Mouse (Mus musculus) cerebellum, adult 18-20 months (tissue): ENCODE results near the gene Mbnl2.

ENCODE experiments used
- DNase-seq, 2 experiments: peaks; one replicate each; pipeline ENCODE4 v3.0.0; 2021

Gene Mbnl2

DNA sequence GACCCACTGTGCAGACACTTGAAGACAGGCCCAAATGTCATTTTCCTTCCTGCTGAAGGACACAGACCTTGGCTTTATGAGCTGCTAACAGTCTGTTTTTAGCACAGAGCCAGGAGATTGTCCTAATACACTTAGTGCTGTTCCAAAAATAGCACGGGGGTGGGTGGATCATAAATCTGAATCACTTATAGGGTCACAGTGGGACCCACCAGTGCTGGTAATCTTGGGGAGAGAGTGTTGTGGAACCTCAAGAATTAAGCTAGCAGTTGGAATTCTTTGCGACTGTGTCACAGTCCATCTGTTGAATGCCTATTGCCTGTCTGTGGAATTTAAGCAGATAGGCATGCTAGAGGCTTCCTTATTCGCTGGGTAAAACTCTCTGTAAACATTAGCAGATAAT, 24.2 kb downstream of the Mbnl2 start:
- DNase-seq: no peak

DNA sequence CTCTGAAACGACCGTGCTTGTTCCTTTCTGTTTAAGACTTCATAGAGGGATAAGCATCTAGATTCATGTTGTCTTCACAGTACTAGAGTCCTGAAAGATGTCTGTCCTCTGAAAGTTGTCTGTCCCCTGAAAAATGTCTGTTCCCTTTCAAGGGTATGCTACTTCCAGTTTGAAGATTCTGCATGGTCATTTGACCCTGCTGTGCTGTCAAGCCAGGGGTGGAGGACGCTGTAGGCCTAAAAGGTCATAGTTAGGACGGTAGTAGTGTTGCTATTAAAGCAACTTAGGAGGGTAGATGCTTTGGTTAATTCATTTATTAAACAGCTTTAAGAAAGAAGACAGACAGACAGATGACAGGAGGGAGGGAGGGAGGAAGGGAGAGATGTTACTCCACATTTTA, 24.7 kb downstream of the Mbnl2 start:
- no peak for DNase-seq

DNA sequence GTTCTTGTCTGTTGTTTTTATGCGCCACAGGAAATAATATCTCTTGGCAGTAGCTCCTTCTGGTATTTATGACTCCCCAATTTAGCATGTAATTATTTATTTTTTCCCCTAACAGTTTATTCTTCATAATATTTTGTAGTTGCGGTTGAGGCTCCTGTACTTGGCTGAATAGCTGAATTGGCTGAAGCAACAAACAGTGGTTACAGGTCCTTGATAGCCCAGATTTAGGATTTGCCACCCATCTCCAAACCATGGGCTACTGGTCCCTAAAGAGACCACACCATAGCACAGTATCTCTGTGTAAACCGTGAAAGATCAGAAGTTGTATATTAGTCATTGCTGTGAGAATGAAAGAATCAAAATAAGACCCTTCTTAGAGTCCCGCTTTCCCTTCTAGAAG, 25.3 kb downstream of the Mbnl2 start:
- DNase-seq: no peak

DNA sequence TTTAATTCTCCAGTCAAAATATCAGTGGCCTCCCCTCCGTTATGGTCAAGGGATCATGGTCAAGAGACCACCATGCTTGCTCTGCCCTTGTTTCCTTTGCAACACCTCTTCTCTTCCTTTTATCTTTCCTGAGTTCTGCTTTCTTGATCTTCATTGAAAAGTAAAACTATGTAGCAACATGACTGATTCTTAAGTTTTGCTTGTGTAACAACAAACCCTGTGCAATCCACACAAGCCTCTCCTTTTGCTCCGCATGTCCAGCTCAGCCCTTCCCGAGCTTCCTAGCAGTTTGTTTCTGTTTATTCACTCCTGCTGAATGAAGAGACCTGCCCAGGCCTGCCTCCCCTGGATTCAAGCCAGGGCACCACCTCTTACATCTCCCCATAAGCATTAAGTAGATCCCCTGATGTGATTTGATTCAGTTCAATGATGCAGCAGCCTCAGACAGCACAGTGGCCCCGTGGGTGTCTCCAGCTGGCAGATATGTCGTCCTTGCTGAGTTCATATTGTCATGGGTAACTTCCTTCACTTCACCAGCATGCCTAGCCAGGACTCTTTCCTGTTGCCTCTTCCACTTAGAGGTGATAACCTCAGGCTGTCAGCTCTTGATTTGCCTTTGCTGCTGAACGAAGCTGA, 27.6 kb downstream of the Mbnl2 start:
- peak; percentile 62 for DNase-seq

DNA sequence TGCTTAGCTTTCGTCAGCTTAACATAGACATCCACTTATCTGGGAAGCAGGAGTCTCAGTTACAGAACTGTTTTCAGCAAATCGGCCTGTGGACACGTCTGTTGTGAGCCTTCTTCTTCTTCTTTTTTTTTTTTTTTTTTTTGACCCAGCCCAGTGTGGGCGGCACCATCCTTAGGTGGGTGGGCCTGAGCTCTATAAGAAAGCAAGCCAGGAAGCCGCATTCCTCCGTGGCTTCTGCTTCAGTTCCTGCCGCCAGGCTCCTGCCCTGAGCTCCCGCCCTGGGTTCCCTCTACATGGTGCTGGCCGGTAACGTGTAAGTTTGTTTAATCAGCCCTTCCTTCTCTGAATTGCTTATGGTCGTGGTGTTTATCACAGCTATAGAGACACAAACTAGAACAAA, 30.8 kb downstream of the Mbnl2 start:
- no peak for DNase-seq

DNA sequence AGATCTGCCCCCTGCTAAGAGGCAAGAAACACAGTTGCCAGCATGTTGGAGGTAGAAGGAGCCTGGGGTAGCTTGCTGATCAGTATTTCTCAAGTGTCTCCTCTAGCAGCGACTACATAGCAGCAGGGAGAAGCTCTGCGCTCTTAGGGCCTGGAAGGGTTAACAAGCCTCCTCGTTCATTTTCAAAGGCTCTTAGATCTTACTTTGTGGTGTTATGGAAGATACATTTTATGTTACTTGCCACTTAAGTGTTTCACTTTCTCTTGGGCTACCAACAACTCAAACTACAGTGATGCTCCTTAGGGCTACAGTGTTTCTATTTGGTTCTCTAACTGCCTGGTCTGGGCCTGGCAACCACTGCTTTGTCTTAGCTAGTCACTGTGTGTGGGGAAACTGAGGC, 31.9 kb downstream of the Mbnl2 start:
- no peak for DNase-seq

DNA sequence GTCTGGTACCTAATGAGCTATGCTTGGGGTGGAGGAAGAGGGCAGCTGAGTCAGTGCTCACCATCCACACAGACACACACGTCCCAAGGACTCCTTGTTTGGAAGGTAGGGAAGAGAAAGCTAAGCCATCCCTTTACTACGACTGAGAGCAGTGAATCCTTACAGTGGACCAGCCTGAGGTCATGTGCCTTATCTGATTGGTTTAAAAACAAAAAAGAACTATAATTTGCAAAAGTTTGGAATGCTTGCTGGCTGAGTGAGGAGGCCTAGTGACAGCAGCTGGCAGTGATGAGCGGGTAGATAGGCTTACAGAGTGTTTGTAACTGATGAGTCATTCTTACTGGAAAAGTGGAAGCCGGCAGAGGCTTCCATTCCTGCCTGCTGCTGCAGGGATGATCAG, 32.5 kb downstream of the Mbnl2 start:
- DNase-seq: no peak

DNA sequence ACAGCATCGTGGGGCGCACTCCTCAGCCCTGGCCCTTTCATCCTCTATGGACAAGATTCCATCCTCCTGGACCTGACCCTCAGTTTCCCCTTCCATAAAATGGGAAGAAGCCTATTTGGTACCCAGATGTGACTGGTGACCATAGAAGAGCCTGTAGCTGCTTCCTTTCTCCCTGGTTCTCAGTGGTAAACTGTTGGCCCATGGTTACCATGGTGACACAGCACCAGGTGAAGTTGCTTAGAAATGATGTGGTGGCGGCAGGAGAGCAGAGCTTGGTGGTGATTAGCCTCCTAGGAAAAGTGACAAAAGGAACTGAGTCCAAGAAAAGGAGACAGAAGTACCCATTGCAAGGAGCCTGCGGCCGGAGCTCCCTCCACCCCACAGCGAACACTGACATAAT, 34.2 kb downstream of the Mbnl2 start:
- no peak for DNase-seq

DNA sequence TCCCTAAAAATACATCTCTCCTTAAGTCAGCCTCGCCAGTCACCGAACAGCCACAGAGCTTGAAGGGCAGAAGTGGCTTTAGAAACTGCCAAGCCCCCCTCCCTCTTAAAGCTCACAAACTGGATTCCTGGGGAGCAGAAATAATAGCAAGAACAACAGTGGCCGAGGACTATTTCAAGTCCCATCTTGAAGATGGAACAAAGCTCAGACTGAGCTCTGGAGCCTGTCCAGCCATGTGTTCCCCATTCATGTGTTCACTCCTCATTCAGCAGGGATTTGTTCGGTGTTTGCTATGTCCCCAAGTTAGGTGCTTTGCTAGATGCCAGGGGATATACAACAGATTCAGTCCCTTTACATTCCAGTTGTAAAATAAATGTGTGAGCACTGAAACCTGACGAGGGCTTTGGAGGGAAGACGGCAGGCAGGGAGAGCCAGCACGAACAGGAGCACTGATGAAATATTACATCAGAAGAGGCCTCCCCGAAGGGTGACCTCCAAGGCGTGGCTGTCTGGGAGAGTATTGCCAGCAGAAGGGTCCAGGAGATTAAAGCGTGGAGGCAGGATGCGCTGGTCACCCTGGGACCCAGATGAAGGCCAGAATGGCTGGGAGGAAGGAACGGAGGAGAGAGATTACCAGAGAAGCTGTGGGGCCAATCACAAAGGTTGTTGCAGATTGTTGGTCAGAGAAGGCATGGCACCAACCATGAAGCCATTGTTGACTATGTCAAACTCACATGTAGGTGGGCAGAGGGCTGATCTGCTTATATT, 36.0 kb downstream of the Mbnl2 start:
- no peak for DNase-seq

DNA sequence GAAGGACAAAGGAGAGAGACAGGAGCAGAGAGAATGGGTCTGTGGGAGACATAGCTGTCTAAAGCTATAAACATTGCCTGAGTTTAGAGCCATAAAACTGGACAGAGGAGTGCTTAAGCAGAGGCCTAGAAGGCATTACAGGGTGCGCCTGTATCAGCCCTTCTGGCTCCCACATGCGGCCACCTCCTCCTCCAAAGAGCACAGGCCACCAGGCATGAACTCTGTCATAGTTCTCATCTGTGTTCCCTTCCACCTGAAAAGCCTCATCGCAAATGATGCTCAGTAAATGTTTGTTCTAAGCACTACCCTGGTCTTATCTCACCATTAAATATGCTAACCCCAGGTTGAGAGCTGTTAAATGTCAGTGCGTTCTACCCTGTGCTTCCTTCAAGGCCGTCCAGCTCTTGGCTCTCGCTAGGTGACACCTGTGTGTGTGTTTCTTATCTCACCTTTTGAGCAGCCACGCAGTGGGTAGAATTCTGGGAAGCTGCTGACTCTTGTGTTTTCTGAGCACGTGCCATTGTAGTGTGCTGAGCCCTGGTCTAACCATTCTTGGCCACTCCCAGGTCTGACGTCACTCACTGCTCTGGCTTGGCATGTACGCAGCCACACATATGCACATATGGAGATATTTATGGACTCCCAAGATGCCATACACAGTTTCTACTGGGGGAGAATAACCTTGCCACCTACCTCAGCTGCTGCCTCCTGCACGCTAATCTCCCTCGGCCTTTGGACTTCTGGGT, 37.4 kb downstream of the Mbnl2 start:
- peak in 1 of 2 experiments; percentile 40 for DNase-seq

DNA sequence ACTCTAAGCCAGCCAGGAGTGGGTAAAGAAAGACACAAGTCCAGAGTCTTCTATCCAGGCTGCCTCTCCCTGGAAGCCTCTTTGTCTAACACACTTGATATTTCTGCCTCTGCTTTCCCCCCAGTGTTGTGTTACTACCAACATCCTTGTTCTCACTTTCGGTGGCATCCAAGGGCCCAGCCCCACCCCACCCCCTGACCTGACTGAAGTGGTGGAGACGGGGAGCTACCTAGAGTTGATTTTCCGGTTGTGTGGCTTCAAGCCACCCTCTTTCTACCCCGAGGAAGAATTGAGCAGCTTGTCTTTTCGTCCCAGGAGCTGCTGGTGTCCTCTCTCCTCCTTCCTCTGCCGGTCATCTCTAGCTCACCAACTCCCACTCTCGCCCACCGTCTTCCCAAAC, 38.0 kb downstream of the Mbnl2 start:
- DNase-seq: no peak

DNA sequence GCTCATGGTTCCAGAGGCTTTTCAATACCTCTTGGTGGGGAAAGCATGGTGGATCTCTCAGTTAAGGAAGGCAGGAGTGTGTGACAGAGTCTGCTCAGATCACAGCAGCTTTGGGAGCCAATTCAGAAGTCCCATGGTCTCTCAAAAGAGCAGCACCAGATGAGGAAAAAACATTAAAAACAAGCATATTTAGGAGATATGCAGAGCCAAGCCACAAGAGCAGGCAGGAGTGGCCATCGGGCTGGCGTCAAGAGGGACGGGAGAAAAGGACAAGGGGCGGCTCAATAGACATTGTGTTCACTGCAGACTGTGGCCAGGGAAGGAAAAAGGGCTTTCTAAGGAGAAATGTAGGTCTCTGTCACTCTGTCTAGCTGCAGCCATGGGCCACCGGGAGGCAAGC, 40.3 kb downstream of the Mbnl2 start:
- DNase-seq: no peak

DNA sequence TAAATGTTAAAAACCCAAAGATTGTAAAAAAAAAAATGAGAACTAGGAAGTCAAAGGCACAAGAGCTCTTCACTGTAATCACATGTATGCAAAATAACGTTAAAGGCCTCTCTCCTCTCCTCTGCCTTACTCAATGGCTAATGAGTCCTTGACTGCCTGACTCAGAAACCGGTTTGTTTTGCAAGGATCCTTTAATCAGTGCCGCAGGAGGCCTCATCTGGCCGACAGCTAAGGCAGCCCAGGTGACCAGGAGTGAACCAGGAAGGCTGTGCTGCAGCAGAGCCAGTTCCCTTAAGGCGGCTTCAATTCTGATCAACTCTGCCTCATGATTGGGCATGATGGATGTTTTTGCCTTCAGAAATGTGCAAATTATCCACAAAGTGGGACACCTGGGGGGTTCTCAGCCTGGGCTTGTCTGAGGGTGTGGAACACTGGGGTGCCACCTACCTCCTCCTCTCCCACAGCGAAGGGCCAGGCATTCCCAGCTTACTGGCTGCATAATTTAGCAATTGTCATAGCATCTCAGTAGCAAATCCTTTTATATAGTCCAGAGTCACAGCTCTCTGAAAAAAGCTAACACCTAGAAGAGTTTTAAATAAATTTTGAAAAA, 43.0 kb downstream of the Mbnl2 start:
- DNase-seq: no peak

DNA sequence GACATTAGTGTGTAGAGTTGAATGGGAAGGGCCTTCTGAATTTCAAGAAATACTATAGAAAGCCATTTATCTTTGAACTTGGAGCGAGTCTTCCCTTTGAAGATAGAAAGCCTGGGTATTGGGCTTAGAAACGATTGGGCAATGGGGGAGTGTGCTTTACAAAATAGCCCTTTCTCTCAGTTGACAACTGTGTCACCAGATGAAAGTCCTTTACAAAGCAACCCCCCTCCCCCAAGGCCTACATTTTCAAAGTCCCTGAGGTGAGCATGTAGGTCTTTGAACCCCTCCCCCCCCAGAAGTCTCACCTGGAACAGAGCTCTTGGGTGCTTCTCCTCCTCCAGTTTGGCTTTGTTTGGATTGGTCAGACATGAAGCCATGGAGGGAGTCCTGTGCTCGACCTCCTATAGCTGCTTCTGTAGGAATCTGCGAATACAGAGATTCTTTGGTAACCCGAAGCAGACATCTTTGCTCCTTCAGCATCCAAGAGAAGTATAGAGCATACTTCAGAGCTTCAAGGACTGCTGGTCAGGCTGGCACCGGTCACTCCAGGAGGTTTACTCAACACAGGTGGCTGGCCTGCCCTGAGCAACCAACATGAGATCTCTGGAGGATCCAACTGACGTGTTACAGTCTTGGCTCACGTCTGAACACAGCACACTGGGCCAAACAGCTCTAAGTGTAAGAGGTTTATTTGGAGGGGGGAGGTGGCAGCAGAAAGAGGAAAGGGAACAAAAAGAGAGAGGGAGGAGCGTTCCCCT, 43.7 kb downstream of the Mbnl2 start:
- DNase-seq: peak; percentile 42 to 45

DNA sequence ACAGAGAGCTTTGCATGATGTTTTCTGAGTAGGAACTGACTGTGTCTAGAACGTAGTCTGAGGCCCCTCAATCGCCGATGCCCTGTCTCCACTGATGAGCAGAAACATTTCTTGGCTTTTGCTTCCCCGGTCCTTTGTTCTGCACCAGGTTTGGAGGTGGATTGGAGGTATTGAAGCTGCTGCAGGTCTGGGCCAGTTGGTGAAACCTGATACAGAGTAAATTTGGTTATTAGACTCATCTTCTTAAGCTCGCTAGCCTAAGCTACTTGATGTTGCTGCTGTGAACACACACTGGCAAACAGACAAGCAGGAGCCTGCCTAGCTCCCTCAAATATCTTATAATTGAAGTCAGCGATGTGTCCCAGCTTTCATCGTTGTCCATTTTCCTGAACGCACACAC, 46.6 kb downstream of the Mbnl2 start:
- peak in 1 of 2 experiments; percentile 0 for DNase-seq

DNA sequence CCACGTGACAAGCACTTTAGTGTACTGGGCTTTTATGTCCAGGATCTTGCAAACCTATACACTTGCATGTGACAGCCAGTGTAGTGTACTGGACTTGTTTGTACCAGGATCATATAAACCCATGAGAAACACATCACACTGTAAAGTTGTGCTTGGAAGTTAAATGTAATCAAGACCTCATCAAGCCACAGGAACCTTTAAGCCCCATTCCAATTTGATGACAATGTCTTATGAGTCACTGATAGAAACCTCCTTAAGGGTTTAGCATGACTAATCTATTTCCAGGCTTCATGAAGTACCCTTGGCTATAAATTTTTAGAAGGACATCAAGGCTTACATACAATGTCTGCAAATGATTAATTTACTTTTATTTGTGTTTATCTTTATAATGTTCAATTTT, 47.6 kb downstream of the Mbnl2 start:
- peak in 1 of 2 experiments; percentile 0 for DNase-seq

DNA sequence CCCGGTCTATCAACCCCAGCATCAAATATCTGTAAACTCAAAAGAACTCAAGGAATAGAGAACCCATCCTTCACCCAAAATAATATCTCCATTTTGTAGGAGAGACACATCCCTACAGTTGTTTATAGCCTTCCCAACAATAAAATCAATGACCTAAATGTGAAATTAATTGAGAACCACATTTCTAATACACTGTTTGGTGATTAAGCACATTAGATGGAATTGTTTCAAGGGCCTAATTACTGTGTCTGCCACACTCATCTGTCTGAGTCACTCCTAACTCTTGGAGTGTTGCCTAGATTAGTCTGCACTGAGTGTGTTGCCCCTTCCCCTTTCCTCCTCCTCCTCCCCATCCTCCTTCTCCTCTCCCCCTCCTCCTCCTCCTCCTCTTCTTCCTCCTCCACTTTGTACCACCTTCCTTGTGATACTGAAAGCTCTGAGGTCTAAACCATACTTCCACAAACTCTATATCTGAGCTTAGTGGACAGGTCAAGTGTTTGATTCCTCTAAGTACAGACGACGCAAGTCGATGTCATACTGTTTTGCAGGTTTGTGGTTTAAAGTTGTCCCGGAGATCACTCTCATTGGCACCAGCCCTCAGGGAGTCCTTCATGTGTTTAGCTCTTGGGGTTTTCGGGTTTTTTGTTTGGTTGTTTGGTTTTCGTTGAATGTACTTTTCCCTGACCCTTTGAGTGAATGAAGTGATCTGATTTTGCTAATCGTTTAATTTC, 48.8 kb downstream of the Mbnl2 start:
- peak in 1 of 2 experiments; percentile 1 for DNase-seq

DNA sequence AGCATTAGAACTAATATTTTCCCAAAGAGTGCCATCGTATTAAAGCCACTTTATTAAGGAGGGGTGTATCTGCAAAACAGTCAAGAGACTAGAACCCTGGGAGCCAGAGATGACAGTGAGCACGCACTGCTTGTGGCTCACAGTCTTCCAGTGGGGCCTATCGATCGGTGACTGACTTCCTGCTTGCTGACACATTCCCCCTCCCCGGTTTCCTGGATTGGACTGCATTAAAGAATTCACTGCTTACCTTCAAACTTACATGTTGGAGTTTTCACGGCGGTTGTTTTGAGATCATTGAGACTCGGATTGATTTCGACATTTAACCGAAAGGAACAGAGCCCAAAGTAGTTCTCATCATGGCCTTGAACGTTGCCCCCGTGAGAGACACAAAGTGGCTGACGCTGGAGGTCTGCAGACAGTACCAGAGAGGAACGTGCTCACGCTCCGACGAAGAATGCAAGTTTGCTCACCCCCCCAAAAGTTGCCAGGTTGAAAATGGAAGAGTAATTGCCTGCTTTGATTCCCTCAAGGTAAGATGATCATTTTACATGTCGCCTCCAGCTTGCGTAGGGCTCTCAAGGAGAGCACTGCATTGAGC, 49.5 kb downstream of the Mbnl2 start:
- peak in 1 of 2 experiments; percentile 1 for DNase-seq

DNA sequence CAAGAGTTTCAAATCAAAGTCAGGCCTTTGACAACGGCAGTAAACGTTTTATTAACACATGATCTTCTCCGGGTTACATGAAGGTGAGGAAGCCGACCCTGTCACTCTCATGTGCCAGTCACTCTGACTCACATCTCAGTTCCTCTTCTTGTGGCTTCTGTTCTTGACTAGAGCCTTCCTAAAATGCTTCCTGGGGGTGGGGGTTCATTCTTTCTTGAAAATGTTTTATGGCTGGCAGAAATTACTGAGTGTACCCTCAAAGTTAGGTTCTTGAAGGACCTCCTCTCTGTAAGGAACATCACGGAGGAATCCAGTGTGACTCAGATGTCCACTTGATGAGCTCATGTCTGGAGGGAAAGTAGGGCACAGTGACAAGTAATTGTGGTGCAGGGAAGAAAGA, 50.2 kb downstream of the Mbnl2 start:
- peak in 1 of 2 experiments; percentile 2 for DNase-seq

DNA sequence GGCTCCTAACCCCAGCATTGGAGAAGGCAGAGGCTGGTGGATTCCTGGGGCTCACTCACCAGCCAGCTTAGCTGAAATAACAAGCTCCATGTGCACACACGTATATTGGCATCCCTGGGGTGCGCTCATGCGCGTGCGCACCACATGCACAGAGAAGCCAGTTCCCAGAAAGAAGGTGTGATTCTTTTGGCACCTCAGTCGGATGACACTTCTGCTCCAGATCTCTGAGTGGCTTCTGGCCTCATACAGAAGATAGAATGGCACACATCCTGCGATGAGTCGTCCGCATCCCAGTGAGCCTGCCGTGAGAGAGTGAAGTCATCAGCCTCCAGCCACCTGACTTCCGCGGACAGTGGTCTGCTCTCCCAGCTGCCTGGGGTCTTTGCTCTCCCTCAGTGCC, 55.0 kb downstream of the Mbnl2 start:
- DNase-seq: peak; percentile 74 to 76

DNA sequence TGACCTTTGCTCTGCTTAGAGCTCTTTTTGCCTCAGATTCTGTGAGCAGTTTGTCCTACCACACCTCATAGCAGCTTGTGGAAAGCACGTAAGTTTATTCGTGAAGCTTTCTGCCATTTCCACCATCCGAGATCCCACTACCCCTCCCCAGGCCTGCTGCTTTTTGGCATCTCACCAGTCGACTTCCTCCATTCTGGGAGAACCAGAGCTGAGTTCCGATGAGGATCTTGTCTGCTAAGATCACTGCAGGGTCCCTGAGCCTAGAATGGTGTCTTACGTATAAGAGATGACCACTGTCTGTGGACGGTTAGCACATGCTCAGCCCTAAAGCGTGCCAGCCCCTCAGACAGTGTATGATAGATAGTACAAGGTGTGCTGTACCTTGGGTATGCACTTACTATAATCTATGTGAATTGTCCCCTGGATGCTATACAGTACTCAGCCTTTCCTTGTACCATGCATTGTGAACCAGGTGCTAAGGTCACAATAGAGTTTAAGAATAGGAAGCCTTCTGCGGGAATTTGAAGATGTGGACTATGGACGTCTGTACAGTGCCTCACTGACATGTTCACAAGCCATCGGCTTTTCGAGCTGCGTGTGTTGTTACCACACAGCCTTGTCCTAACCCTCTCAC, 55.5 kb downstream of the Mbnl2 start:
- peak in 1 of 2 experiments; percentile 37 for DNase-seq
